Mouse (Mus musculus) midbrain, embryonic 10.5 days (tissue): ENCODE measurements around the gene Atp6v0a1. TPM values are rescaled to one million over a fixed set of nuclear protein-coding genes. Genes with fewer than 3 reads are reported as not detected.

ENCODE experiments used
- DNase-seq: peaks from one replicate; pipeline ENCODE4 v3.0.0-alpha.2; 2017; ENCODE audit warnings: low spot score
- H3K27ac ChIP-seq: fragments of 300-500 bp; sonication (generic); replicated peaks from 2 replicates; pipeline ENCODE4 v1.5.1; 2016; ENCODE audit warnings: mild to moderate bottlenecking
- H3K27me3 ChIP-seq: fragments of 300-500 bp; sonication (generic); 2 replicates; pipeline ENCODE4 v1.6.1; 2016; ENCODE audit warnings: low read depth, mild to moderate bottlenecking; ENCODE audit not compliant: poor library complexity, severe bottlenecking
- H3K36me3 ChIP-seq: fragments of 300-500 bp; sonication (generic); 2 replicates; pipeline ENCODE4 v1.6.1; 2016; ENCODE audit warnings: mild to moderate bottlenecking, moderate library complexity
- H3K4me1 ChIP-seq: fragments of 300-500 bp; sonication (generic); 2 replicates; pipeline ENCODE4 v1.6.1; 2016
- H3K4me3 ChIP-seq: fragments of 300-500 bp; sonication (generic); 2 replicates; pipeline ENCODE4 v1.5.1; 2016; ENCODE audit warnings: mild to moderate bottlenecking, moderate library complexity
- H3K9me3 ChIP-seq: fragments of 300-500 bp; sonication (generic); replicated peaks from 2 replicates; pipeline ENCODE4 v1.6.1; 2016; ENCODE audit warnings: mild to moderate bottlenecking
- WGBS: fragments of 180-500 bp; shearing (Covaris S2); methylation state at CpG from one replicate; pipeline ENCODE4 v1.1.7; 2016; 5-methylcytosine and 5-hydroxymethylcytosine counted together
- polyA plus RNA-seq: library from polyadenylated mRNA; unstranded; fragments of >200 nt; fragmentation: Nextera tagmentation; extraction: Ambion mirVana; gene quantifications from 2 replicates; pipeline ENCODE4 v1.2.1, GENCODE M21; 2016

Gene Atp6v0a1
- polyA plus RNA-seq, result 33.9 and 43.9 TPM in 2 replicates

- peaks cover 20% of the 10 kb centered on the region for H3K4me1 ChIP-seq
- under 1% methylated on average over 44 of the region's 44 CpGs for WGBS
- no peaks in the 10 kb centered on the region for H3K9me3 ChIP-seq
- H3K27ac ChIP-seq, result peak within 1 kb of the TSS; percentile 85
- peaks cover 21% of the 10 kb centered on the region for H3K36me3 ChIP-seq
- peak within 1 kb of the TSS; percentile 75 for H3K4me3 ChIP-seq
- no peaks in the 10 kb centered on the region for H3K27me3 ChIP-seq
- DNase-seq, result peak; percentile 96
These were observed at the start of gene Atp6v0a1 for GRCm38 (mm10) chr11:101009046-101009887. Atp6v0a1 (plus strand) TSS chr11:101009452.

- H3K4me3 ChIP-seq, result peak overlapping the region; percentile 46
- 4% methylated on average over 14 of the region's 14 CpGs for WGBS
- peaks cover 14% of the 10 kb centered on the region for H3K4me1 ChIP-seq
These were observed 49.8 kb upstream of the Atp6v0a1 start for GRCm38 (mm10) chr11:100959464-100959810.

DNA sequence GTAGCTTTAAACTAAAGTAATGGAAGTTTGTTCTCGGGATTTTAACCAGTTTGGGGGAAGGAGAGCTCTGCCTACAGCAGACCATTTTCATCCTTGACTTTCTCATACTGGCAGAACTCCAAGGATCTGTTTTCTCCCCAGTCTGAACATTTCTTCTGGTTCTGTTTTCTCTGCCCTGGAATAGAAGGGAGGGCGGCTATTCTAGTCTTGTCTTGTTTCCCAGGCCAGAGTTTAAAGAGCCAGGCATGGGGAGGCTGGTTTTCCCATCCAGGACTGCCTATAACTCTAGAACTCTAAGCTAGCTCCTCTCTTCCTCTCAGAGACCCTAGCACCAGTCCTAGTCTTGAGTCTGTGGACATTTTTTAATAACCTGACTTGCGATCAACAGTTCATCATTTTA, 49.4 kb upstream of the Atp6v0a1 start:
- DNase-seq, result no peak
- no peaks in the 10 kb centered on the region for H3K36me3 ChIP-seq
- peaks cover 71% of the 10 kb centered on the region for H3K27me3 ChIP-seq
- no peaks in the 10 kb centered on the region for H3K9me3 ChIP-seq
- H3K4me1 ChIP-seq, result peaks cover 14% of the 10 kb centered on the region
- 36% methylated on average over 3 of the region's 3 CpGs for WGBS
- no peak overlapping the region for H3K4me3 ChIP-seq
- no peak overlapping the region for H3K27ac ChIP-seq

More at GRCm38 (mm10) chr11:100959464-100959810, 49.8 kb upstream of the Atp6v0a1 start:
- Histone ChIP-seq H3K27ac (no peak overlapping the region), H3K36me3 (no peaks in the 10 kb centered on the region), H3K27me3 (peaks cover 67% of the 10 kb centered on the region), H3K9me3 (no peaks in the 10 kb centered on the region)
- DNase-seq, result peak; percentile 64

GRCm38 (mm10) chr11:100960540-100960939, 48.7 kb upstream of the Atp6v0a1 start:
- H3K4me3 ChIP-seq, result peak overlapping the region; percentile 25; the same call in 1 of the 2 replicates
- DNase-seq, result no peak
- peaks cover 14% of the 10 kb centered on the region for H3K4me1 ChIP-seq
- no peaks in the 10 kb centered on the region for H3K9me3 ChIP-seq
- peaks cover 78% of the 10 kb centered on the region for H3K27me3 ChIP-seq
- no peak overlapping the region for H3K27ac ChIP-seq
- H3K36me3 ChIP-seq, result no peaks in the 10 kb centered on the region
- 7% methylated on average over 6 of the region's 6 CpGs for WGBS

- 76% methylated on average over 9 of the region's 9 CpGs for WGBS
- H3K36me3 ChIP-seq, result no peaks in the 10 kb centered on the region
- no peak overlapping the region for H3K4me3 ChIP-seq
- peaks cover 14% of the 10 kb centered on the region for H3K4me1 ChIP-seq
- H3K27me3 ChIP-seq, result peaks cover 83% of the 10 kb centered on the region
- no peak overlapping the region for H3K27ac ChIP-seq
- DNase-seq, result no peak
- H3K9me3 ChIP-seq, result no peaks in the 10 kb centered on the region
These were observed 46.8 kb upstream of the Atp6v0a1 start for GRCm38 (mm10) chr11:100962371-100962911.

- WGBS, result 79% methylated on average over 9 of the region's 9 CpGs
- Histone ChIP-seq H3K9me3 (no peaks in the 10 kb centered on the region), H3K36me3 (no peaks in the 10 kb centered on the region), H3K27me3 (peaks cover 83% of the 10 kb centered on the region), H3K4me1 (peaks cover 10% of the 10 kb centered on the region), H3K4me3 (no peak overlapping the region), H3K27ac (no peak overlapping the region)
- no peak for DNase-seq
These were observed 45.6 kb upstream of the Atp6v0a1 start for GRCm38 (mm10) chr11:100963647-100964046.

DNA sequence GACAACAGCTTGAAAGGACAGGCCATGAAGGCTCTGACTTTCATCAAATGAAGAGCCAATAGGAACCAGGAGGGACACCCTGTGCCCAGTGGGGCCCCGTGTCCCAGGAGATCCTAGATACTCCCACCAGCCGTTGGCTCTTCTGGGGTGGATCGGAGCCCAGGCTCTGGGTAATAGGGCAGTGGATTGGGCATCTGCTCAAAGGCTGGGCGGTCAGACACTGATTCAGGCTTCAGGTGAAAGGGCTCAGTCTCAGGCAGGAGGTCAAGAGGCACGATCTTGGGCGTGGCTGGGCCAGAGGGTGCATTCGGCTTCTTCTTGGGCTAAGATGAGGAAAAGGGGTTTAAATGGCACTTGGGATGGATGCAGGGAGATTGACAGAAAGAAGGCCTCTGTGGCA, 45.1 kb upstream of the Atp6v0a1 start:
- 87% methylated on average over 7 of the region's 7 CpGs for WGBS
- DNase-seq, result no peak
- H3K27me3 ChIP-seq, result peaks cover 83% of the 10 kb centered on the region

GRCm38 (mm10) chr11:100964901-100965542, 44.2 kb upstream of the Atp6v0a1 start:
- WGBS, result 83% methylated on average over 6 of the region's 6 CpGs
- peaks cover 83% of the 10 kb centered on the region for H3K27me3 ChIP-seq
- H3K27ac ChIP-seq, result no peak overlapping the region

More for the DNA sequence above, 45.1 kb upstream of the Atp6v0a1 start:
- Histone ChIP-seq H3K4me1 (peaks cover 9% of the 10 kb centered on the region), H3K36me3 (no peaks in the 10 kb centered on the region), H3K27ac (no peak overlapping the region), H3K9me3 (no peaks in the 10 kb centered on the region), H3K4me3 (no peak overlapping the region)

GRCm38 (mm10) chr11:100965760-100966159, 43.5 kb upstream of the Atp6v0a1 start:
- Histone ChIP-seq H3K4me1 (peaks cover 20% of the 10 kb centered on the region), H3K4me3 (no peak overlapping the region), H3K27me3 (peaks cover 83% of the 10 kb centered on the region), H3K36me3 (no peaks in the 10 kb centered on the region), H3K9me3 (no peaks in the 10 kb centered on the region), H3K27ac (no peak overlapping the region)
- WGBS, result 78% methylated on average over 6 of the region's 6 CpGs
- DNase-seq, result no peak

More at GRCm38 (mm10) chr11:100964901-100965542, 44.2 kb upstream of the Atp6v0a1 start:
- H3K9me3 ChIP-seq, result no peaks in the 10 kb centered on the region
- DNase-seq, result no peak
- H3K4me3 ChIP-seq, result no peak overlapping the region
- peaks cover 13% of the 10 kb centered on the region for H3K4me1 ChIP-seq
- no peaks in the 10 kb centered on the region for H3K36me3 ChIP-seq

DNA sequence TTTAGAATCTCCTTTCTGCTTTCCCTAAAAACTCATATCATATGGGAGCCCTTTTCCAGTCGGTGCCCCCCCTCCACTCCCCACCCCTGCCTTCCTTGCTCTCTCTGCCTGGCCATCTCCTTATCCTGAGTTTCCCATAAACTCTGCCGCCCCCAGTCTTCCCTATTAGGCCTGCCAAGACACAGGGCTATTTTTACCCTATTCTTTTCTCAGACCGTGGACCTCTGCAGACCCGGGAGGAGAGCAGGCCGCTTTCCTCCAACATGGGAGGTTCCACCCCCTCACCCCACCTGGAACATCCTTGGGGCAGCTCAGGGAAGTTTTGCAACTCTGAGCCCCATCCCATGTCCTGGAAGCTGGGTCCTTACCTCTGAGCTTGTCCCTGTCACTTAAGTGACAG, 41.9 kb upstream of the Atp6v0a1 start:
- Histone ChIP-seq H3K27ac (no peak overlapping the region), H3K4me1 (peaks cover 20% of the 10 kb centered on the region), H3K9me3 (no peaks in the 10 kb centered on the region), H3K4me3 (no peak overlapping the region), H3K36me3 (no peaks in the 10 kb centered on the region), H3K27me3 (peaks cover 96% of the 10 kb centered on the region)
- WGBS, result 59% methylated on average over 5 of the region's 5 CpGs
- DNase-seq, result no peak

GRCm38 (mm10) chr11:100967881-100968420, 41.3 kb upstream of the Atp6v0a1 start:
- Histone ChIP-seq H3K27me3 (peaks cover 96% of the 10 kb centered on the region), H3K4me3 (no peak overlapping the region), H3K4me1 (peaks cover 20% of the 10 kb centered on the region), H3K27ac (no peak overlapping the region), H3K36me3 (no peaks in the 10 kb centered on the region), H3K9me3 (no peaks in the 10 kb centered on the region)
- 84% methylated on average over 5 of the region's 5 CpGs for WGBS
- no peak for DNase-seq

- no peaks in the 10 kb centered on the region for H3K9me3 ChIP-seq
- H3K36me3 ChIP-seq, result no peaks in the 10 kb centered on the region
- WGBS, result 76% methylated on average over 5 of the region's 5 CpGs
- H3K27ac ChIP-seq, result no peak overlapping the region
- H3K27me3 ChIP-seq, result peaks cover 100% of the 10 kb centered on the region
- peaks cover 20% of the 10 kb centered on the region for H3K4me1 ChIP-seq
- no peak for DNase-seq
- no peak overlapping the region for H3K4me3 ChIP-seq
These were observed 40.8 kb upstream of the Atp6v0a1 start for GRCm38 (mm10) chr11:100968501-100968900.
